Mouse (Mus musculus) heart, embryonic 12.5 days (tissue): Measurements from ENCODE around the gene Mgat5. TPM values are rescaled to one million over a fixed set of nuclear protein-coding genes. Genes with fewer than 3 reads are reported as not detected.

Source experiments
- ATAC-seq: fragments of 200-750 bp; cut with Nextera tagmentation; 2 replicates; pipeline ENCODE4 v1.8.0; 2017; ENCODE audit warnings: moderate TSS enrichment, moderate library complexity; ENCODE audit not compliant: insufficient number of reproducible peaks, low FRiP score
- H3K27ac ChIP-seq: fragments of 300-500 bp; sonication (generic); 2 replicates; pipeline ENCODE4 v1.5.1; 2016; ENCODE audit warnings: mild to moderate bottlenecking, moderate library complexity; ENCODE audit not compliant: poor library complexity, severe bottlenecking
- H3K27me3 ChIP-seq: fragments of 300-500 bp; sonication (generic); replicated peaks from 2 replicates; pipeline ENCODE4 v1.6.1; 2016; ENCODE audit warnings: mild to moderate bottlenecking, moderate library complexity
- H3K36me3 ChIP-seq: fragments of 300-500 bp; sonication (generic); 2 replicates; pipeline ENCODE4 v1.6.1; 2016; ENCODE audit warnings: mild to moderate bottlenecking, moderate library complexity
- H3K4me1 ChIP-seq: fragments of 300-500 bp; sonication (generic); replicated peaks from 2 replicates; pipeline ENCODE4 v1.6.1; 2016; ENCODE audit warnings: mild to moderate bottlenecking
- H3K4me2 ChIP-seq: fragments of 300-500 bp; sonication (generic); 2 replicates; pipeline ENCODE4 v1.6.1; 2016; ENCODE audit warnings: mild to moderate bottlenecking, moderate library complexity
- H3K4me3 ChIP-seq: fragments of 300-500 bp; sonication (generic); 2 replicates; pipeline ENCODE4 v1.5.1; 2016; ENCODE audit warnings: mild to moderate bottlenecking
- H3K9ac ChIP-seq: fragments of 300-500 bp; sonication (generic); 2 replicates; pipeline ENCODE4 v1.6.1; 2016; ENCODE audit warnings: mild to moderate bottlenecking, moderate library complexity
- H3K9me3 ChIP-seq: fragments of 300-500 bp; sonication (generic); replicated peaks from 2 replicates; pipeline ENCODE4 v1.6.1; 2016; ENCODE audit warnings: mild to moderate bottlenecking, moderate library complexity
- WGBS: fragments of 180-500 bp; shearing (Covaris S2); methylation state at CpG from one replicate; pipeline ENCODE4 v1.1.7; 2016; 5-methylcytosine and 5-hydroxymethylcytosine counted together
- polyA plus RNA-seq: library from polyadenylated mRNA; unstranded; fragments of >200 nt; fragmentation: Nextera tagmentation; extraction: Ambion mirVana; gene quantifications from 2 replicates; pipeline ENCODE4 v1.2.1, GENCODE M21; 2016

Mgat5 gene
- polyA plus RNA-seq, 1 experiment from 2014 or later = 4.3 TPM

GRCm38 (mm10) chr1:127239914-127240313 is 35.1 kb downstream of the Mgat5 start:
- WGBS = 36% methylated on average over 6 of the region's 6 CpGs
- Histone ChIP-seq H3K4me2 (no peak overlapping the region), H3K36me3 (no peaks in the 10 kb centered on the region), H3K9ac (no peak overlapping the region), H3K9me3 (no peaks in the 10 kb centered on the region; the same call in 1 of the 2 replicates), H3K4me1 (peaks cover 39% of the 10 kb centered on the region), H3K27ac (0 out of 2 replicates have a peak overlapping the region, but pooled peaks have one; percentile 3), H3K4me3 (no peak overlapping the region), H3K27me3 (no peaks in the 10 kb centered on the region)
- peak; percentile 52; the same call in 1 of the 2 replicates for ATAC-seq

GRCm38 (mm10) chr1:127242151-127242887 is 37.5 kb downstream of the Mgat5 start:
- no peaks in the 10 kb centered on the region for H3K36me3 ChIP-seq
- no peak overlapping the region for H3K9ac ChIP-seq
- 71% methylated on average over 15 of the region's 15 CpGs for WGBS
- H3K27ac ChIP-seq = 0 out of 2 replicates have a peak overlapping the region, but pooled peaks have one; percentile 8
- peaks cover 50% of the 10 kb centered on the region for H3K4me1 ChIP-seq
- H3K4me3 ChIP-seq = no peak overlapping the region
- H3K27me3 ChIP-seq = no peaks in the 10 kb centered on the region
- ATAC-seq = no peak
- no peak overlapping the region for H3K4me2 ChIP-seq
- no peaks in the 10 kb centered on the region; the same call in 1 of the 2 replicates for H3K9me3 ChIP-seq

- no peaks in the 10 kb centered on the region; the same call in 1 of the 2 replicates for H3K9me3 ChIP-seq
- H3K4me3 ChIP-seq = no peak overlapping the region
- H3K27ac ChIP-seq = no peak overlapping the region
- ATAC-seq = no peak
- no peak overlapping the region for H3K9ac ChIP-seq
- no peaks in the 10 kb centered on the region for H3K36me3 ChIP-seq
- no peaks in the 10 kb centered on the region for H3K27me3 ChIP-seq
- H3K4me1 ChIP-seq = peaks cover 50% of the 10 kb centered on the region
- H3K4me2 ChIP-seq = no peak overlapping the region
- 51% methylated on average over 6 of the region's 6 CpGs for WGBS
Observed at GRCm38 (mm10) chr1:127242888-127243588, 38.2 kb downstream of the Mgat5 start.

- Histone ChIP-seq H3K4me2 (no peak overlapping the region), H3K4me3 (no peak overlapping the region), H3K36me3 (no peaks in the 10 kb centered on the region), H3K9ac (no peak overlapping the region), H3K27ac (no peak overlapping the region), H3K4me1 (peaks cover 48% of the 10 kb centered on the region), H3K27me3 (no peaks in the 10 kb centered on the region), H3K9me3 (no peaks in the 10 kb centered on the region)
- 66% methylated on average over 11 of the region's 11 CpGs for WGBS
- ATAC-seq = no peak
Observed at GRCm38 (mm10) chr1:127244054-127244770, 39.4 kb downstream of the Mgat5 start.

GRCm38 (mm10) chr1:127246158-127246557 is 41.3 kb downstream of the Mgat5 start:
- WGBS = 38% methylated on average over 6 of the region's 6 CpGs
- no peaks in the 10 kb centered on the region for H3K36me3 ChIP-seq
- no peak for ATAC-seq
- H3K9me3 ChIP-seq = no peaks in the 10 kb centered on the region
- no peaks in the 10 kb centered on the region for H3K27me3 ChIP-seq
- peak overlapping the region; percentile 41; the same call in 1 of the 2 replicates for H3K27ac ChIP-seq
- no peak overlapping the region for H3K4me3 ChIP-seq
- H3K4me1 ChIP-seq = peaks cover 45% of the 10 kb centered on the region
- no peak overlapping the region for H3K9ac ChIP-seq
- no peak overlapping the region for H3K4me2 ChIP-seq

GRCm38 (mm10) chr1:127248433-127248832 is 43.6 kb downstream of the Mgat5 start:
- Histone ChIP-seq H3K4me1 (peaks cover 45% of the 10 kb centered on the region), H3K4me2 (no peak overlapping the region), H3K4me3 (no peak overlapping the region), H3K9me3 (no peaks in the 10 kb centered on the region), H3K27me3 (no peaks in the 10 kb centered on the region), H3K36me3 (no peaks in the 10 kb centered on the region), H3K9ac (no peak overlapping the region), H3K27ac (no peak overlapping the region)
- 65% methylated on average over 1 of the region's 1 CpGs for WGBS
- no peak for ATAC-seq

- Histone ChIP-seq H3K27ac (no peak overlapping the region), H3K4me2 (no peak overlapping the region), H3K36me3 (no peaks in the 10 kb centered on the region), H3K9ac (no peak overlapping the region), H3K4me3 (no peak overlapping the region), H3K27me3 (no peaks in the 10 kb centered on the region), H3K9me3 (no peaks in the 10 kb centered on the region), H3K4me1 (peaks cover 34% of the 10 kb centered on the region)
- no peak for ATAC-seq
Observed at GRCm38 (mm10) chr1:127249621-127250020, 44.8 kb downstream of the Mgat5 start.

- Histone ChIP-seq H3K4me2 (no peak overlapping the region), H3K27ac (no peak overlapping the region), H3K27me3 (no peaks in the 10 kb centered on the region), H3K36me3 (no peaks in the 10 kb centered on the region), H3K4me3 (no peak overlapping the region), H3K4me1 (peaks cover 34% of the 10 kb centered on the region), H3K9me3 (no peaks in the 10 kb centered on the region), H3K9ac (no peak overlapping the region)
- ATAC-seq = no peak
Observed at GRCm38 (mm10) chr1:127250313-127250712, 45.5 kb downstream of the Mgat5 start.

GRCm38 (mm10) chr1:127251751-127252150 is 46.9 kb downstream of the Mgat5 start:
- Histone ChIP-seq H3K27me3 (no peaks in the 10 kb centered on the region), H3K4me3 (no peak overlapping the region), H3K9ac (no peak overlapping the region), H3K4me1 (peaks cover 21% of the 10 kb centered on the region), H3K4me2 (no peak overlapping the region), H3K36me3 (peaks cover 3% of the 10 kb centered on the region; the same call in 1 of the 2 replicates), H3K9me3 (no peaks in the 10 kb centered on the region), H3K27ac (peak overlapping the region; percentile 25)
- 51% methylated on average over 7 of the region's 7 CpGs for WGBS
- no peak for ATAC-seq

- no peak for ATAC-seq
- 84% methylated on average over 8 of the region's 8 CpGs for WGBS
- H3K36me3 ChIP-seq = peaks cover 3% of the 10 kb centered on the region; the same call in 1 of the 2 replicates
- peaks cover 22% of the 10 kb centered on the region; the same call in 1 of the 2 replicates for H3K4me1 ChIP-seq
- no peaks in the 10 kb centered on the region for H3K27me3 ChIP-seq
- no peak overlapping the region for H3K27ac ChIP-seq
- H3K9me3 ChIP-seq = no peaks in the 10 kb centered on the region
- H3K9ac ChIP-seq = no peak overlapping the region
- H3K4me3 ChIP-seq = no peak overlapping the region
- no peak overlapping the region for H3K4me2 ChIP-seq
Observed at GRCm38 (mm10) chr1:127257005-127257404, 52.2 kb downstream of the Mgat5 start.

GRCm38 (mm10) chr1:127259669-127260068 is 54.9 kb downstream of the Mgat5 start:
- Histone ChIP-seq H3K27ac (no peak overlapping the region), H3K4me2 (no peak overlapping the region), H3K9me3 (no peaks in the 10 kb centered on the region), H3K9ac (no peak overlapping the region), H3K4me1 (peaks cover 26% of the 10 kb centered on the region), H3K36me3 (peaks cover 3% of the 10 kb centered on the region; the same call in 1 of the 2 replicates), H3K4me3 (no peak overlapping the region), H3K27me3 (no peaks in the 10 kb centered on the region)
- WGBS = 79% methylated on average over 4 of the region's 4 CpGs
- no peak for ATAC-seq
